Mouse (Mus musculus) cerebellum, postnatal 10 days (tissue): ENCODE data around the gene Trnp1.

Experiments used
- DNase-seq, 2 experiments: peaks; one replicate each; pipeline ENCODE4 v3.0.0; 2021; ENCODE audit warnings: mixed read lengths in 2 of 2

The Trnp1 gene

GRCm38 (mm10) chr4:133494432-133494831 lies 3.9 kb downstream of the Trnp1 start:
- DNase-seq: peak; percentile 95 to 98

DNA sequence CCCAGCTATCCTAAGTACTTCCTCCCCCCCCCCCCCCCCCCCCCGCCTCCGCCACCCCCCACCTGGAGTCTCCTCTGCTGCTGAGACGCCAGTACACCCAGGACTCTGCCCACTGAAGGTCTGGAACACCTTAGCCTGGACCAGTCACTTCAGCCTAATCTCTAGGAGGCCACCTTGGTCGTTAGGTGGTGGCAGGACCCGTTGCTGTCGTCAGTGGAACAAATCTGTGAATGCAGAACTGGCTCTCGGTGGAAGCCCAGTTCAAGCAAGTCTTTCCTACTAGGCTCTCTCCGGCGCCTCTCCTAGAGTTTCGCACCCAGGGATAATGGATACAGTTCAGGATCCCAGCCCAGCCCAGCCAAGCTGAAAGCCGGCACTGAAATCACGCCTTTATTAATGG lies 4.5 kb downstream of the Trnp1 start:
- DNase-seq: no peak

- DNase-seq: peak in 1 of 2 experiments; percentile 5
Measured at GRCm38 (mm10) chr4:133491800-133492199, 6.5 kb downstream of the Trnp1 start.

GRCm38 (mm10) chr4:133489489-133490245 lies 8.7 kb downstream of the Trnp1 start:
- peak in 1 of 2 experiments; percentile 52 for DNase-seq

DNA sequence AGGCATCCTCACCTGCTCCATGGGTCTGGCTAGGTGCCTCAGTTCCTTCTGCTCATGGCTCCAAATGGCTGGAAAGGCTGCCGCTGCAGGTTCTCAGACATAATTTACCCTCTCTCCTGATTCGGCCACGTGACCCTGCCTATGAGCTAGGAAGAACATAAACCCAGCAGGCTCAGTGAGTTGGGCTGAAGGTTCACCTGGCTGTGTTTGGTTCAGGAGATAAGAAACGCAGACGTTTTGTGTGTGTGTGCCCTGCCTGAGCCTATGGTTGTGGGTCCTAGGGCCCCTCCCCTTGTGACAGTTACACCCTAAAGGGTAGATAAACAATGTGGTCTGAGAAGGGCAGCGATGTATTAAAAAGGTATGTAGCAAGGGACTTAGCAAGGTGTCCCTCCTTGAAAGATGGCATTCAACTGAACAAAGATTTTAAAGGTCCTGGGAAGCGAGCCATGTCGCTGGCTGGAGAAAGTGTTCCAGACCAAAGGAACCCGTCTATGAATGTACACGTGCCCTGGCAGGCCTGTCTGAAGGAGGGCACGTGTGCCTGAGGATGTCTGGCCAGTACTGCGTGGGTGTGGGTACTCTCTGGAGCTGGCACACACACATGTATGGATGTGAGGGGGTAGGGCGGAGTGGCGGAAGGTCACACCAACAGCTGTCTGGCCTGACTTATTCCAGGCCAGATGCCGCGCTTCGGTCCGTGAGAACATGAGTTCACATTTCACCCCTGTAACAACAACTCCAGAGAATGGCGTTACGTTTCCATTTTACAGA lies 9.5 kb downstream of the Trnp1 start:
- peak in 1 of 2 experiments; percentile 16 for DNase-seq

GRCm38 (mm10) chr4:133486673-133487357 lies 11.5 kb downstream of the Trnp1 start:
- DNase-seq: peak; percentile 51 to 65

DNA sequence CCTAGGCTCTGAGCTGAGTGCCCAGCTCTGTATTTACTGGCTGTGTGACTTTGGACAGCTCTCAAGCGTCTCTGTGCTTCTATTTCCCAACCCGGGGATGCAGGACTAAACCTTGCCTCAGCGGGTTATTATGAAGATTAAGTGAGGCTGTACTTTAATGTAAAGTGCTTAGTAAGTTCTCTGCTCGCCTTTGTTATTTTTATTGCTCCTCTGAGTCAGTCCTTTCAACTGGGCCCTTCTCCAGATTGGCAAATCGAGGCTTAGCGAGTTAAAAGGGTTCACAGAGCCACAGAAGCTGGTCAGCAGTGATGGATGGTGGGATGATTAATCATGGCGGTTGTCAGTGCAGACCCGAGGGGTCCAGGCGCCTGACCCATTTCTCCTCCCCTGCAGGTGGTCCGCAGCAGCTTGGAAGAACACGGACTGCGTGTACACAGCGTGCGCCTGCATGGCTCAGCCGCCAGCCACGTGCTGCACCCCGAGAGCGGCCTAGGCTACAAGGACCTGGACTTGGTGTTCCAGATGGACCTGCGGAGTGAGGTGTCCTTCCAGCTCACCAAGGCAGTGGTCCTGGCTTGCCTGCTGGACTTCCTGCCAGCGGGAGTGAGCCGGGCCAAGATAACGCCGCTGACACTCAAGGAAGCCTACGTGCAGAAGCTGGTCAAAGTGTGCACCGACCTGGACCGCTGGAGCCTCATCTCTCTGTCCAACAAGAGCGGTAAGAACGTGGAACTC lies 12.5 kb downstream of the Trnp1 start:
- DNase-seq: peak; percentile 57 to 70

GRCm38 (mm10) chr4:133484266-133485025 lies 13.9 kb downstream of the Trnp1 start:
- DNase-seq: no peak

- no peak for DNase-seq
Measured at GRCm38 (mm10) chr4:133482479-133482878, 15.9 kb downstream of the Trnp1 start.

- no peak for DNase-seq
Measured at GRCm38 (mm10) chr4:133481488-133481887, 16.9 kb downstream of the Trnp1 start.

DNA sequence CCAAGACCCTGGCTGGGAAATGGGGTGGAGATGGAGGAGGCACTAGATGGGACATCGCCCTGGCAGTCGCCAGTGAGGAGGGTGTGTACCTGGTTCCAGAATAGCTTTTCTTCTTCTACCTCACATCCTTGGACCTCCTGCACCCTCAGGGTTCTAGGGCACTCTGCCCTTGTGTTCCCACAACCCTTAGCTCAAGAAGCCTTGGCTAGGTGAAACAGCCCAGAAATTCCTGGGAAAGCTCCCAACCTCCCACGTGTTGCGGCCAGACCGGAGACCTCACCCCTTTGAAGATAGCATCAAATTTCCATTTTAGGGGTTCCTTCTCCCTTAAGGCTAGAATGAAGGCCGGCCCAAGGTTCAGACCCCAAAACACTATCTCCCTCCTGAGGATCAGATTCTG lies 17.6 kb downstream of the Trnp1 start:
- DNase-seq: no peak

DNA sequence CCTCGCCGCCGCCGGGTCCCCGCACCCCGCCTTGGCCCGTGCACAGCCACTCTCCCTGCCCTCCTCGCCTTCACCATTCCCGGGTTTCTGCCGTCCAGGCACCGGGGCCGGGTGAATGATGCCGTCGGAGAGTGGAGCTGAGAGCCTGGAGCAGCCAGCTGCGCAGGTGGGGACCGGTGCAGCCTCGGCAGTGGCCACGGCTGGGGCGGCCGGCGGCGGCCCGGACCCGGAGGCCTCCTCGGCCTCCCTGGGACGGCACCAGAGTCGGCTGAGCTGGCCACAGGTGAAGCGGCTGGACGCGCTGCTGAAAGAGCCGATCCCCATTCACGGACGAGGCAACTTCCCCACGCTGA lies 18.2 kb downstream of the Trnp1 start:
- no peak for DNase-seq

GRCm38 (mm10) chr4:133479458-133480184 lies 18.7 kb downstream of the Trnp1 start, which contains the start of gene Tent5b:
Gene Tent5b, plus strand, starts transcription at chr4:133480132.
- peak; percentile 98 for DNase-seq

- DNase-seq: peak in 1 of 2 experiments; percentile 24
Measured at GRCm38 (mm10) chr4:133473833-133474232, 24.5 kb downstream of the Trnp1 start.

GRCm38 (mm10) chr4:133471135-133471821 lies 27.1 kb downstream of the Trnp1 start:
- DNase-seq: no peak

- DNase-seq: no peak
Measured at GRCm38 (mm10) chr4:133469122-133469521, 29.2 kb downstream of the Trnp1 start.

- DNase-seq: peak; percentile 81 to 85
Measured at GRCm38 (mm10) chr4:133468080-133468479, 30.3 kb downstream of the Trnp1 start.

DNA sequence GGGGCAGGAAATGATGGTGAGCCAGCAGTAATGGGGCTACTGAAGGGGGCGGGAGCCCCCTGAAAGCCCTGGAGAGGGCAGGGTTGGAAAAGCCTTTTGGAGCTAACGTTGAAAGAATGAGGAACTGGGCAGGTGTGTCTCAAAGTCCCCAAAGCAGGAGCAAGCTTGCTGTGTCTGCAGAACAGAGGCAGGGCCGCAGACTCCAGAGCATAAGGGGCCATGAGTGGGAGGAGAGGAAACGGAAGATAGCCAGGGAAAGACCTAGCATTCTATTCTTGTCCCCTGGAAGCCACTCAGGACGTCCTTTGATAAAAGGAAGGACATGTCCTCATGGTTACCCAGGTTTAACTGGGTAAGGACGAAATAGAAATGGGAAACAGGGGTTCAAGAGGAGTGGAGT lies 35.2 kb downstream of the Trnp1 start:
- no peak for DNase-seq

DNA sequence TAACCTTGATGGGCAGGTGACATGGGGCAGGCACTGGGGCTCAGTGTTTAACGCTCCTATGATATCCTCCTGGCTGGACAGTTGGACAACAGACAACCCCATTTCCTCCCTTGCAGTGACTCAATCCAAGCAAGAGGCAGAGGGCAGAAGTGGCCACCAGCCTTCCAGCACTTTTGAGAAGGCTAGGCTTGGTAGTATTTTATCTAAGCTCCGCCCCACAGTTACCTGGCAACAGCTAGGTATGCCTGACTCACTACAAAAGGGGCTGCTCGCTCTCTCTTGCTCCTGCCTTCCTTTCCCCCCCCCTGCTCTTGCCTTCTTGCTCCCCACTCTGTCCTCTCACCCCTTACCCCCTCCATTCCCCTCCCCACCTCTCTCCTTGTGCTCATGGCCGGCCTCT lies 37.0 kb downstream of the Trnp1 start:
- no peak for DNase-seq

DNA sequence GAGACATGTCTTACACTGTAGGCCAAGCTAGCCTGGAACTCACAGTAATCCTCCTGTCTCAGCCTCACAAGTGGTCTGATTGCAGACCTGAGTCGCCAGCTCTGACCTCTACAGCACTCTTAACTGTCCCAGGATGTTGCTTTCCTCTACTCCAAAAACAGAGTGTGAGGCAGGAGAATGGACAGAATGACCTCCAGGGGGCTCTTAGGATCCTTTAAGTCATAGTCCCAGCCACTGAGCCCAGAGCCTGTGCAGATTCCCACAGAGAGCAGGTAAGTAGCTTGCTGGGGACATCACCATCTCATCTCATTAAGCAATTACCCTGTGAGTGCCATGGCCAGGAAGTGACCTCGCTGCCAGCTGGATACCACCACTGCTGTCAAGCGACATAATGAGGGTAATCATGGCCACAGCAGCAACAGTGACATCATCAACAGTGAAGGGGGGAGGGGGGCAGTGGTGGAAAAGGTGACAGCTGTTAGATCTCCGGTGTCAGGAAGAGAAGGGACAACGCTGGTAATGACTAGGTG lies 37.5 kb downstream of the Trnp1 start:
- DNase-seq: peak in 1 of 2 experiments; percentile 36
